Mouse (Mus musculus) liver, embryonic 14.5 days (tissue): ENCODE measurements at regions not wholly inside any gene's neighbourhood (a gene's known extent, or its start where the extent isn't known, plus 50 kb on each side); places are given as distances from the start of the nearest gene placed in this dataset.

ENCODE experiments used
- CTCF ChIP-seq: IDR thresholded peaks from 2 replicates; pipeline ENCODE4 v1.5.1; 2016; ENCODE audit warnings: antibody characterized with exemption, low read depth, control low read depth
- EP300 ChIP-seq: IDR thresholded peaks from 2 replicates; pipeline ENCODE4 v1.6.1; 2016; ENCODE audit warnings: antibody characterized with exemption, low read depth

GRCm38 (mm10) chr16:93145617-93146016 lies 319.7 kb upstream of the Runx1 start:
- no peak for TF ChIP-seq CTCF
- TF ChIP-seq EP300, result no peak
